Mouse (Mus musculus) stomach, embryonic 16.5 days (tissue): ENCODE measurements around the gene Plxnc1. TPM values are rescaled to one million over a fixed set of nuclear protein-coding genes. Genes with fewer than 3 reads are reported as not detected.

Experiments used
- ATAC-seq: fragments of 200-750 bp; cut with Nextera tagmentation; 2 replicates; pipeline ENCODE4 v1.8.0; 2017; ENCODE audit warnings: moderate number of reproducible peaks, moderate TSS enrichment; ENCODE audit not compliant: insufficient read depth, low FRiP score
- H3K27ac ChIP-seq: fragments of 300-500 bp; sonication (generic); 2 replicates; pipeline ENCODE4 v1.5.1; 2014; ENCODE audit warnings: low read length
- H3K27me3 ChIP-seq: fragments of 300-500 bp; sonication (generic); 2 replicates; pipeline ENCODE4 v1.6.1; 2014; ENCODE audit warnings: low read length, control low read depth, mixed read lengths; ENCODE audit not compliant: control insufficient read depth, insufficient read depth
- H3K36me3 ChIP-seq: fragments of 300-500 bp; sonication (generic); 2 replicates; pipeline ENCODE4 v1.6.1; 2014; ENCODE audit warnings: low read length; ENCODE audit not compliant: control insufficient read depth, insufficient read depth
- H3K4me1 ChIP-seq: fragments of 300-500 bp; sonication (generic); 2 replicates; pipeline ENCODE4 v1.6.1; 2014; ENCODE audit warnings: low read length, control low read depth, mixed read lengths; ENCODE audit not compliant: control insufficient read depth, insufficient read depth
- H3K4me2 ChIP-seq: fragments of 300-500 bp; sonication (generic); 2 replicates; pipeline ENCODE4 v1.6.1; 2014; ENCODE audit warnings: low read depth, low read length, mixed read lengths
- H3K4me3 ChIP-seq: fragments of 300-500 bp; sonication (generic); replicated peaks from 2 replicates; pipeline ENCODE4 v1.5.1; 2014; ENCODE audit warnings: mild to moderate bottlenecking, low read length
- H3K9ac ChIP-seq: fragments of 300-500 bp; sonication (generic); 2 replicates; pipeline ENCODE4 v1.6.1; 2014; ENCODE audit warnings: low read length
- H3K9me3 ChIP-seq: fragments of 300-500 bp; sonication (generic); replicated peaks from 2 replicates; pipeline ENCODE4 v1.6.1; 2016; ENCODE audit warnings: low read length, control low read depth; ENCODE audit not compliant: control insufficient read depth
- WGBS: fragments of 180-500 bp; shearing (Covaris S2); extraction: QIAGEN DNeasy Blood & Tissue Kit; methylation state at CpG from one replicate; pipeline ENCODE4 v1.1.7; 2014; 5-methylcytosine and 5-hydroxymethylcytosine counted together
- polyA plus RNA-seq: library from polyadenylated mRNA; unstranded; fragments of >200 nt; fragmentation: Nextera tagmentation; extraction: Ambion mirVana; gene quantifications from 2 replicates; pipeline ENCODE4 v1.2.1, GENCODE M21; 2015

Plxnc1 gene
- polyA plus RNA-seq, 1 experiment from 2014 or later = 1.9 TPM

- H3K36me3 ChIP-seq = no peaks in the 10 kb centered on the region
- H3K4me1 ChIP-seq = no peaks in the 10 kb centered on the region
- H3K27ac ChIP-seq = no peak overlapping the region
- H3K4me2 ChIP-seq = no peak overlapping the region
- 57% methylated on average over 5 of the region's 5 CpGs for WGBS
- H3K4me3 ChIP-seq = no peak overlapping the region
- H3K9me3 ChIP-seq = no peaks in the 10 kb centered on the region
- no peak overlapping the region for H3K9ac ChIP-seq
- no peak for ATAC-seq
- no peaks in the 10 kb centered on the region for H3K27me3 ChIP-seq
Observed at GRCm38 (mm10) chr10:94978265-94978822, 33.7 kb upstream of the Plxnc1 start.

DNA sequence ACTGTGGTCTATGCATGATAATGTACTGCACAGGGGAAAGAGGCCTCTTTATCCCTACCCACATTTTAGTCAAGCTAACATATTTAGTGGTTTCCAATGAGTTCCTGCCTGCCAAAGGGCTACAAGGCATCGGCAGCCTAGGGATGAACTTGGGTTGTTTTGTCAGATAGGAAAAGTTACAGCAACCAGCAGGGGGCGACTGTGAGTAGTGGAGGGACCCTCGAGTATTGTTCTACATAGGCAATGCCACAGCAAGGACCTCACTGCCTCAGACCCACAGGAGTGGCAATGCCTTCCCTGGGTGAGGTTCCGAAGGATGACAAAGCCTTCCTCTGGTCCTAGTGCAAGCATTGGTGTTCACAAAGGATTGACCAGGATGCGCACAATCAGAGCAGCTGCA lies 31.7 kb upstream of the Plxnc1 start:
- no peaks in the 10 kb centered on the region for H3K4me1 ChIP-seq
- H3K4me3 ChIP-seq = no peak overlapping the region
- H3K4me2 ChIP-seq = no peak overlapping the region
- H3K9me3 ChIP-seq = no peaks in the 10 kb centered on the region
- ATAC-seq = no peak
- H3K27me3 ChIP-seq = no peaks in the 10 kb centered on the region
- WGBS = 57% methylated on average over 5 of the region's 5 CpGs
- H3K36me3 ChIP-seq = no peaks in the 10 kb centered on the region
- no peak overlapping the region for H3K9ac ChIP-seq
- no peak overlapping the region for H3K27ac ChIP-seq

DNA sequence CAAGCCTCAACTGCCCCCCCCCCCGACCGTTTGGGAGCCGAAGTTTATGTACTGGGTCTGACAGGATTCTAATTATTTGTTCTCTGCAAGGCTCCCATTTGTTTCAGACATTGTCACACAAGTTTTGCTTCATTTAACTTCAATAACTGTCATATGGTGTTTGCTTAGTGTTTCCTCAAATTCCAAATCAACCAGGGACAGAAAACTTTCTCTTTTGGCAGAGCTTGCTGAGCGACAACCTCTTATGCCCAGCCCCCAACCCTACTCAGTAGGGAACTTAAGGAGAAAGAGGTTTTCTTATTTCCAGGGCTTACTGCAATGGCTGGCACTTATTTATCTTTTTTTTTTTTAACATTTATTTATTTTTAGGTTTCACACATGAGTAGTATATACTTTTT lies 30.5 kb upstream of the Plxnc1 start:
- Histone ChIP-seq H3K9ac (no peak overlapping the region), H3K9me3 (no peaks in the 10 kb centered on the region), H3K4me1 (no peaks in the 10 kb centered on the region), H3K4me3 (no peak overlapping the region), H3K36me3 (no peaks in the 10 kb centered on the region), H3K27me3 (no peaks in the 10 kb centered on the region), H3K4me2 (peak overlapping the region; percentile 14; the same call in 1 of the 2 replicates), H3K27ac (no peak overlapping the region)
- no peak for ATAC-seq
- WGBS = 23% methylated on average over 4 of the region's 4 CpGs

GRCm38 (mm10) chr10:94974345-94975098 lies 29.9 kb upstream of the Plxnc1 start:
- Histone ChIP-seq H3K27me3 (no peaks in the 10 kb centered on the region), H3K4me2 (peak overlapping the region; percentile 14; the same call in 1 of the 2 replicates), H3K9me3 (no peaks in the 10 kb centered on the region), H3K27ac (no peak overlapping the region), H3K9ac (no peak overlapping the region), H3K4me3 (no peak overlapping the region), H3K4me1 (no peaks in the 10 kb centered on the region), H3K36me3 (no peaks in the 10 kb centered on the region)
- no peak for ATAC-seq
- 50% methylated on average over 9 of the region's 9 CpGs for WGBS

GRCm38 (mm10) chr10:94971625-94972161 lies 27.1 kb upstream of the Plxnc1 start:
- H3K4me2 ChIP-seq = no peak overlapping the region
- ATAC-seq = no peak
- no peaks in the 10 kb centered on the region for H3K36me3 ChIP-seq
- no peaks in the 10 kb centered on the region for H3K9me3 ChIP-seq
- H3K9ac ChIP-seq = no peak overlapping the region
- 71% methylated on average over 3 of the region's 3 CpGs for WGBS
- no peak overlapping the region for H3K4me3 ChIP-seq
- no peak overlapping the region for H3K27ac ChIP-seq
- no peaks in the 10 kb centered on the region for H3K4me1 ChIP-seq
- H3K27me3 ChIP-seq = no peaks in the 10 kb centered on the region

DNA sequence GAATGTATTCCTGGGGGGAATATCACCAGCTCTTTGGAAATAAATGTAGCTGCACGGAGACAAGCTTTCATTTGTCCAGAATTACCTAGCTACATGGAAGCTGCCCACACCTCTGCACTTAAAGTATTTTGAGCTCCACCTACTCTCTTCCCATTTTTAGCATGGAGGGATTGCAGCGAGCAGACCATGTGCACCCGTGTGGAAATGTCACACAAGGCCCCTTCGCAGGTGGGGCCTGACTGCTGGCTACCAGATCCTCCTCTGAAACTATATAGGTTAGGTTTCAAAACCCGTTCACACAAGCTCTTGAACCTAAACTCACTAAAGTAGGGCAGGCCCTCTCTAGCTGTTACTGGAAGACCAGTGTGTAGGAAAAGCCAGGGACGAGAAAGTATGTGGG lies 25.6 kb upstream of the Plxnc1 start:
- no peaks in the 10 kb centered on the region for H3K27me3 ChIP-seq
- H3K27ac ChIP-seq = no peak overlapping the region
- no peak for ATAC-seq
- no peaks in the 10 kb centered on the region for H3K36me3 ChIP-seq
- H3K4me1 ChIP-seq = no peaks in the 10 kb centered on the region
- WGBS = 75% methylated on average over 6 of the region's 6 CpGs
- no peak overlapping the region for H3K4me2 ChIP-seq
- H3K9me3 ChIP-seq = no peaks in the 10 kb centered on the region
- H3K9ac ChIP-seq = no peak overlapping the region
- no peak overlapping the region for H3K4me3 ChIP-seq

GRCm38 (mm10) chr10:94967468-94967867 lies 22.8 kb upstream of the Plxnc1 start:
- no peak for ATAC-seq
- Histone ChIP-seq H3K36me3 (no peaks in the 10 kb centered on the region), H3K4me1 (no peaks in the 10 kb centered on the region), H3K9ac (no peak overlapping the region), H3K4me2 (no peak overlapping the region), H3K27ac (no peak overlapping the region), H3K4me3 (no peak overlapping the region), H3K27me3 (no peaks in the 10 kb centered on the region), H3K9me3 (no peaks in the 10 kb centered on the region)
- 86% methylated on average over 7 of the region's 7 CpGs for WGBS

DNA sequence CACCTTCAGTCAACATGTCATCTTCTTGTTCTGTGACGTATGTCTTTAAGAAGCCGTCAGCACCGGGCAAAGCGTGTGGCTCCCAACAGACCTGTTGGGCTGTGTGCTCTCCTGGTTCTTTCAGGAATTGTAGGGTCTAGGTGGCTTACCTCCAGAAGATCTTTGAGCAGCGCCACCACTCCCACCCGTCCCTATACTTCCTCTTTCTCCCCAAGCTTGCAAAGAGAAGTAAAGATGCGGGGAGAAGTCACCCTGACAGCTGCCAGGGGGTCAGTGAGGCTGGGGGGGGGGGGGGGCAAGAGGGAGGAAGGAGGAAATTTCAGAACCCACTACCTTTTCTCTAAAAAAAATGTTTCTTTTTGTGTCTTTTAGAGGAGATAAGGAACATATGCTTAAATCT lies 22.2 kb upstream of the Plxnc1 start:
- no peaks in the 10 kb centered on the region for H3K36me3 ChIP-seq
- no peak overlapping the region for H3K4me2 ChIP-seq
- no peak overlapping the region for H3K4me3 ChIP-seq
- WGBS = 90% methylated on average over 7 of the region's 7 CpGs
- H3K9ac ChIP-seq = no peak overlapping the region
- no peak for ATAC-seq
- no peaks in the 10 kb centered on the region for H3K27me3 ChIP-seq
- no peaks in the 10 kb centered on the region for H3K9me3 ChIP-seq
- no peaks in the 10 kb centered on the region for H3K4me1 ChIP-seq
- H3K27ac ChIP-seq = no peak overlapping the region

- H3K4me1 ChIP-seq = no peaks in the 10 kb centered on the region
- WGBS = 86% methylated on average over 3 of the region's 3 CpGs
Observed at GRCm38 (mm10) chr10:94965093-94965492, 20.5 kb upstream of the Plxnc1 start.

More at GRCm38 (mm10) chr10:94965093-94965492, 20.5 kb upstream of the Plxnc1 start:
- Histone ChIP-seq H3K4me2 (no peak overlapping the region), H3K27me3 (no peaks in the 10 kb centered on the region), H3K27ac (no peak overlapping the region), H3K9me3 (no peaks in the 10 kb centered on the region), H3K4me3 (no peak overlapping the region), H3K9ac (no peak overlapping the region), H3K36me3 (no peaks in the 10 kb centered on the region)
- ATAC-seq = no peak
